Mouse (Mus musculus): ENCODE measurements around the gene D230025D16Rik.

DNA sequence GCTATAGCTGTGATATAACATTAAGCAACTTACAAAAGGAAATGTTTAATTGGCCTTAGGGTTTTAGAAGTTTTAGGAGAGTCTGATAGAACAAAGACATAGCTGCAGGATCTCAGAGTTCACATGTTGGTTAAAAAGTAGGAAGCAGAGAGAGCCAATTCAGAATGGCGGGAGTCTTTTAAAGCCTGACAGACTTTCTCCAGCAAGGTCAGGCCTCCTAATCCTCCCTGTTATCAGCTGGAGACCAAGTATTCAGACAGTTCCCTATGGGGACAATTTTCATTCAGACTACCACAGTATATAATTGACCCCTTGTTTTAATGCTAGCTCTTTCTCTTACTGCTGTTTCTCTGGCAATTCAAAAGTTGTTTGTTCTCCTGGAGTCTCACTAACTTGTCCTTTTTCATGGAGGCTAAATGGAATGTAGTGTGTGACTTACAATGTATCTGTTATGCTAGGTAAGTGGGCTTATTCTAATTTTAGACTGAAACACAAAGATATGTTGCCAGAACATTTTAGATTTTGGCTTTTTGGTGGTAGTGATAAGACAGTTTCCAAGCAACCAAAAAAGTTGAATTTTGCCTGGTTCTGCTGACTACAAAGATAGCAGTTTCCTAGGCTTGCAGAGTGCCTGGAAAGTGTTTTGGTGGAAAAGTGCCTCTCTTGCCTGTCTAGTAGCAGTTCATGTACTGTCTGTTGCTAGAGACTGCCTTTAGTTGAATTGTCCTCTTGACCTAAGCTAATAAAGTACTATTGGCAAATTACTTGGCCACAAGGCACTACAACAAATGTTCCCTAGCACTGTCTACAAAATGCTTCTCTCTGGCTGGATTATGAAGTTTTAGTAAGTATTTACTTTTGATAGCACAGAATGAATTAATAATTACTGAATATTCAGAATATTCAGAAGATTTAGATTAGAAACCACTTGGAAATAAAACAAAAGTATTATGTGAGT, 15.5 kb upstream of the D230025D16Rik start:
- no peak for TF ChIP-seq CTCF (IDR thresholded peaks at IDR 0.05; ENCODE audit: low read depth)
- TF ChIP-seq EP300 (optimal IDR thresholded peaks at IDR 0.05), result no peak

Measured in stomach, postnatal 0 days (tissue).